Mouse (Mus musculus) thymus, adult 2 months (tissue): ENCODE measurements around the gene Pfn4.

Experiments
- CTCF ChIP-seq: fragments of 200-500 bp; IDR thresholded peaks from 2 replicates; pipeline ENCODE4 v1.5.1; 2012; ENCODE audit warnings: mild to moderate bottlenecking, control low read depth, low read length, moderate library complexity, borderline replicate concordance; ENCODE audit not compliant: control insufficient read depth, poor library complexity, insufficient read depth; ENCODE audit errors: extremely low read depth
- POLR2A ChIP-seq: fragments of 200-500 bp; IDR thresholded peaks from 2 replicates; pipeline ENCODE4 v1.6.1; 2012; ENCODE audit warnings: mild to moderate bottlenecking, low read length, control low read depth, moderate library complexity; ENCODE audit not compliant: control insufficient read depth, poor library complexity, insufficient read depth; ENCODE audit errors: extremely low read depth

GRCm38 (mm10) chr12:4784466-4784865 is 15.6 kb downstream of the Pfn4 start:
- no peak for TF ChIP-seq POLR2A
- no peak for TF ChIP-seq CTCF
